Mouse (Mus musculus) embryo, embryonic 11 days (tissue): ENCODE data around the gene Csrnp1.

Source experiments
- DNase-seq: peaks from one replicate; pipeline ENCODE4 v3.0.0-alpha.2; 2015

Csrnp1 gene

DNA sequence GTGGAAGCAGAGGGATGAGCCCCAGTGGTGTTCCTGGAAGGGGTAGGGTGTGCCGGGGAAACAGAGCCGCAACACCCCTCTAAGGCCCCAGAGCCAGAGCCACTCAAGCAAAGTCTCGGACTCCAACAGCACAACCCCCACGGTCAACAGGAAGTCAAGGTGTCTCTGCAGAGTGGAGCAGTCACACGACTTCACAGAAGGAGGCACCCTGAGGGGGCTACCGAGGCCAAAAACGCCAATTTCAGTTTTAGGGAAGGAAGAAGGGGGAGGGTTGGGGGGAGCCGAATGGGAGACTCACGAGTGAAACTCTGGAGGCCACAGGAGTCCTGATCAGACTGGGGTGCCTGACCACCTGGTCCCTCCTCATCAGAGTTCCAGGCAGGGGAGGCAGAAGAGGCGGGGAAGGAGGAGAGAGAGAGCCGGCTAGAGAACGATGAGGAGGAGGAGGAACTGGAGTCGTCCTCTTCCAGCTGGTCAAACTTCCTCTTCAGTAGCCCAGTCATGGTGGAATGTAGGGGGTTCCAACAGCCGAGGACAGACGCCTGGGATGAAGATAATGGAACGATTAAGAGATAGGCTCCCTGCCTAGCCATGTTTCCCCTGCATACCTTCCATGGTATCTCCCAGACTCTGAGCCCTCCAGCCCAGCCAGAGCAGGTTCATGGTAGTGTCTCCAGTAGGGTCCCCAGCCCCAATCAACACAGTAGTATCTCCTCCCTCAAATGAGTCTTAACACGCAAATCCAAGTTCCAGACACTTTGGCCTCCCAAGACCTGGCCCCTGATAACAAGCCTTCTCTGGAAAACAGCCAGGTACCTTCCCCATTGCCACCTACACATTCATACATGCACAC, 7.5 kb downstream of the Csrnp1 start:
- no peak for DNase-seq

DNA sequence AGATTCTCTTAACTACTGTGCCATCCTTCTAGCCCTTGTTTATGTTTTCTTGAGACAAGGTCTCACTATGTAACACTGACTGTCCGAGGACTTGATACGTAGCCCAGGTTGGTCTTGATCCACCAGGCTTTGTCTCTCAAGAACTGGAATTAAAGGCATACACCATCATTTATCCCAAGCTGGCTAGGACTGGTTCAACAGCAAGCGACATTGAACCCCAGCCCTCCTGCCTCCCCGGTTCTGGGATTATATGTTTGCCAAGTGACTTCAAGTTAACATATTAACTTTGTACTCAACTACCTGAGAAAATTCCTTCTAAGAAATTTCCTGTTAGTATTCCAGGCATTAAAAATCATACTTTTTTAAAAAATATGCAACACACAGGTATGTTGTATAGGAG, 9.2 kb downstream of the Csrnp1 start:
- DNase-seq, result no peak

DNA sequence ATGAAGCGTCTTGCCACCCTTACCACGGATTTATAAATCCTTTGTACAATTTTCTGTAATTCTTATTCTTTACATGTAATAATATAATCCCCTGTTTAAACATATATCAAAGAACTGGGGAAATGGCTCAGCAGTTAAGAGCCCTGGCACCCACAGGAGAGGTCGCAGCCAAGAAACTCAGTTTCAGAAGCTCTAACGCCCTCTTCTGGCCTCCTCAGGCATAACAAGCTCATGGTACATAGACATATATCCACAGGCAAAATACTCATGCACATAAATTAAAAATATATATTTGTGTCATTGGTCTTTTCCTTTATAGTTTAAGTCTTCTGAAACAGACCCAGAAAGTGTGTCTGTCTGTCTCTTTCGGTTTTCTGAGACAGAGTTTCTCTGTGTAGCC, 9.8 kb downstream of the Csrnp1 start:
- no peak for DNase-seq

DNA sequence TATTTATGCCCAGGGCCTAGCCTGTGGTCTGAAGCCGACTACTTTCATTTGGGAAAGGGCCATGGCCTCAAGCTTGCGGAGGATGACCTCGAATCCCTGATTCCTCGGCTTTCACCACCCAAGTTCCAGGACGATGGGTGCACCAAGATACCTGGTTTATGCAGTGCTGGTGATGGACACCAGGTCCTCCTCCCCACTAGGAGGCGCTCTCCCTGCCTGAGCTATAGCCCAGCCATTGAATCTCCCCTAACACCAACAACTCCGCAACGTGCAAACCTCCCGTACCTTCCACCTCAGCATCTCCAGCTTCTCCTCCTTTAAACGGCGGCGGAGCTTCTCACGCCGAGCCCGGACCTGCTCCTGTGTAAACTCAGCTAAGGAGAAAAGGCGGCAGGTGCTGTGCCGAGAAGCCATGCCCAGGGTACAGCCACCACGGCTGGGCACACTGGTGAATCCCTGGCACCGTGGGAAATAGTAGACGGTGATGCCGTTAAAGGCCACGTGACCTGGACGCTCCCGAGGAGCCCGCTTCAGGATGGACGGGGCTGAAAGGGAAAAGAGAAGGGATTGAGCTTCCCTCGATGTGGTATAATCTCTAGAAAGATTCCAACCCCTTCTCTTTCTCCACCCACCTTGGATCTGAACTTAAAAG, 10.5 kb downstream of the Csrnp1 start:
- no peak for DNase-seq

DNA sequence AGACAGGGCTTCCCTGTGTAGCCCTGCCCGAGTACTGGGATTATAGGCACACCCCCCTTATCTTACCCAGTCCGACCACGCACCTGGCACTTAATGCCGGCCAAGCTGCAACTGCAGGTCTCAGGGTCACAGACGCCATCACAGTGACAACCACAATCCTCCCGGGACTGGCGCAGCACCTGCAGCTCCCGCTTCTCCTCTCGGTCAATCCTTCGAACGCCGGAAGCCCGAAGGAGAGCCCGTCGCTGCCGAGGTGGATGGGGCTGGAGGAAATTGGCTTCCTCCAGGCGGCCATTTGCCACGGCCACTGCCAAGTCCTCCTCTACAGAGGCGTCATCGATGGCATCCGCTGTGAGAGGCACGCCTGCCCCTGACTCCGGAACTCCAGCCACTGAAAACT, 11.2 kb downstream of the Csrnp1 start:
- DNase-seq, result no peak

DNA sequence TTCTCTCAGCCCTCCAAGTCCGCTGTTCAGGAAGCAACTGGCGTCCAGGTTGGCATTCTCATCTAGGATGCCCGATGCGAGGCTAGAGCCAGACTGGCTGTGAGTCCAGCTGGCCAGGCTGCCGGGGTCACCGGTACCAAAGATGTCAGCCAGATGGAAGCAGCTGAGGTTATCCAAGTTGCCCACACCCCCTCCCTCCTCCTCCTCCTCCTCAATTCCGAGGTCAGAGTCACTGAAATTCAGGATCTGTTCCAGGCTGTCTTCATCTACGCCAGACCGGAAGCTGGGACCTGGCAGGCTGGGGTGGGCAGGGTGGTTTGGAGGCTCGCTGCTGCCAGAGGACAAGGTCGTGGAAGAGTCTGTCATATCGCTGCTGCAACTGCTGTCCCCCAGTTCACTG, 11.9 kb downstream of the Csrnp1 start:
- DNase-seq, result no peak

DNA sequence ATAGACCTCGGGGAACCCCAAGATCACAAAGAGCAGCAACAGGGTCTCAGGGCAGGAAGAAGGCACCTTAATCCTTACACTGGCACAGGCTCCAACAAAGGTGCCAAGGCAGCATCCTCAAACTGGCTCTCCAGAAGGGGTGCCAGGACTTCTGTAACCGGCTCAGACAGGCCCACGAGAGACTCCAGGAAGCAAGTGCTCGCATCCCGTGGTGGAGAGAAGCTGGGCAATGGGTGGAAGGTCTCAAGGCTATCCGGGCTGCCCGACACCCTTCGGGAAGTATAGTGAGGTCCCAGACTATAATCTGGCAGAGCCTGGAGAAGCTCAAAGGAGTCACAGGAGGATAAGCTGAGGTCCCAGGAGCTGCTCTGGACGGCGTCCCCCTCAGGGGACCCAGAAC, 12.3 kb downstream of the Csrnp1 start:
- no peak for DNase-seq

DNA sequence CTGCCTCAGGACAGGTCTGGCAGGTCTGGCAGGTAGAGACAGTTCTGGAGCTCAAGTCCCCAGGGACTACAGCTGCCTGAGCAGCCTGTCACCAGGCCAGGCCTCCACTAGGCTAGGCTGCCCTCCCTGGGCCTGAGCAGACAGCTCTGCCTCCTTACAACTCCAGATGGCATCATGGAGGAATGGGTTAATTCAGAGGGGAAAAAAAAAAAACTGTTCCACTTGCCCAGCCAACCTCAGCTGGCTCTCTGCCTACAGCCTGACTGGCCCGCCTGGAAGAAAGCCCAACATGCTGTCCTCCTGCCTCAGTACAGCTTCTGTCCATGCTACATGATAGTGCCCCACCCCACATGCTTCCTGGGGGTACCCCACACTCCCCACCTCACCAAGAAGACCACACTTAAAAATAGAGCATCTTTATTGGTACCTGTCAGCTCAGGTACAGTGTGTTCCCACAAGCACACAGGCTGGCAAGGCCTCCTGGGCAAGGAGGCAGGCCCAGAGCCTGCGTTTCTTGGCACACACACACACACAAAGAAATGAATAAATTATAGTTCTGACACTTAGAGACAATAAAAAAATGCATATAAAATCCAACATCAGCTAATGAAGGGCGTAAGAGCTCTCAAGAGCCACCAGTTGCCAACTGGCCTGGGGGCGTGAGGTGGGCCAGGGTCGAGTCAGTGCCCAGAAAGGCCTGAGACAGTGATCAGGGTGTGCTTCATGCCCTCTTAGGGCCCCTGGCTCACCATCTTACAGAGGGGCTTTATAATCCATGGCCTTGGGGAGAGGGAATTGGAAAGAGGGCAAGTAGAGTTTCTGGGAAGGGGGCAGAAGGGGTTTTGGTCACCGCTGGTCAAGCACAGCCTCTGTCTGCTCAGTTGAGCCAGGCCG, 13.4 kb downstream of the Csrnp1 start:
- DNase-seq, result no peak

DNA sequence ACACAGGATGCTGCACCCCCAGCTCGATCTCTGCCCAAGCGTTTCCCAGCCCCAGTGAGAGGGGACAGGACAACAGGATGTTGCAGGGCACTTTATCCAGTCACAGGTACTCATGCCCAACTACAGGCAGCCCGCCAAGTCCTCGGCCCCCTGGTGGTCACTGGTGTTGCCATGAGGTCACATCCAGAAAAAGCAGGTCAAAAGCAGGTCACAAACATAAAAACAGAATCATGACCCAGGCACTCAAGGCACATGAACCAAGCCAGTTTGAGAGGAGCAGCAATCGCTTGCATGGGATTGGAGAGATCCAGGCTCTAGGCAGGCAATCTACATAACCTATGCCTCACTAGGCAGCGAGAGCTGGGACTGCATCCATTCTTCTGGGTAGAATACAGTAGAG, 14.2 kb downstream of the Csrnp1 start:
- peak; percentile 59 for DNase-seq

DNA sequence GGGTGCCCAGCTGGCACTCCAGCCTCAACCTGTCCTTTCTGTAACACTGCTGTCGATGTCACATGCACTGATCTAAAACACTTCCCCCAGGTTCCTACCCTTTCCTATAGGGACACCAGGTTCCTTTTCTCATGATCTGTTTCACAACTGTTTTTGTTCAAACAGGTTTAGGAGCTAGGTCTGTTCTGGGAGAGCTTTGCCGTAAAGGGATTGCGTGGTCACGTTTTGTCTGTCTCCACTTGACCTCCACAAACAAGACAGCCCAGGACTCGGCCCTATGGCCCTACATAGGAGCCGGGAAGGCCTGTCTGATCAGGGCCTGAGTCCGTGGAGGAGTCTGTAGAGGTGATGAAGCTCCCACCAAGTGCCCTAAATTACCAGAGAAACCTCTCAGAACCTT, 14.6 kb downstream of the Csrnp1 start:
- no peak for DNase-seq

DNA sequence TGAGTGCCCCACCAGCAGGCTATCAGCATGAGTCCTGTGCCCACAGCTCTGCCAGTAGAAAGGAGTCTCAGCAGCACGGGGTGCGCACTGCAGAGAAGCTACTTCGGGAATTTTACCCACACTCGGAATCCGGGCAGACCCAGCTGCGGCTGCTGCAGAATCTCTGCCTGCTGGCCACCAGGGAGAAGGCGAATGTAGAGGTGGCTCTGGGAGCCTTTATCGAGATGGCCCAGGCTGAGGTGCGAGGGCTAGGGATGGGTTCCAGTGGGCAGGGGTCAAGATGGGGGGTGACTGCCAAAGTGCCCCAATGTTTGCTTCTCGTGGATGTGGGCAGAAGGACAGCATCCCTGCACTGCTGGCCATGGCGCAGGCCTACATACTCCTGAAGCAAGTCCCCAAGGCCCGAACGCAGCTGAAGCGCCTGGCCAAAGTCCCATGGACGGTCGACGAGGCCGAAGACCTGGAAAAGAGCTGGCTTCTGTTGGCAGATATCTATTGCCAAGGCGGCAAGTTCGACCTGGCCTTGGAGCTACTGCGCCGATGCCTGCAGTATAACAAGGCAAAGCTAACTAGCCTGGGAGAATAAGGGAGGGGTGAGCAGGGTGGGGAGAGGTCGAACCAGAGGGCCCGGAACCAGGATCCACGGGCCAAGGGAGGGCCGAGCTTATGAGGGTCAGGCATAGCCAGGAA, 18.1 kb downstream of the Csrnp1 start:
- no peak for DNase-seq

DNA sequence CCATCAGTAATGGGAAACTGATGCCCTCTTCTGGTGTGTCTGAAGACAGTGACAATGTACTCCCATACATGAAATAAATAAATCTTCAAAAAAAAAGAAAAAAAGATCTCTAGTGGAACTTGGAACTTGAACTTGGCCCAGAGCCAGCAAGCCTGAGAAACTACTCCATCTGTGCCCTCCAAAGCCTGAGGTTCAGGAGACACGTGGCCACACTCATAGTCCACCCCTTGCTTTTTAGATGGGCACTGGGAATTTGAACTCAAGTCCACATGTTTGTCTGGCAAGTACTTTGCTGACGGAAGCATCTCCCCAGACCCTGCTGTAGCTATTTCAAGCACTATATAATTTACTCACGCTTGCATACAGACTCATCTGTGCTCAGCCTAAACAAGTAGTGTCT, 19.3 kb downstream of the Csrnp1 start:
- DNase-seq, result no peak

DNA sequence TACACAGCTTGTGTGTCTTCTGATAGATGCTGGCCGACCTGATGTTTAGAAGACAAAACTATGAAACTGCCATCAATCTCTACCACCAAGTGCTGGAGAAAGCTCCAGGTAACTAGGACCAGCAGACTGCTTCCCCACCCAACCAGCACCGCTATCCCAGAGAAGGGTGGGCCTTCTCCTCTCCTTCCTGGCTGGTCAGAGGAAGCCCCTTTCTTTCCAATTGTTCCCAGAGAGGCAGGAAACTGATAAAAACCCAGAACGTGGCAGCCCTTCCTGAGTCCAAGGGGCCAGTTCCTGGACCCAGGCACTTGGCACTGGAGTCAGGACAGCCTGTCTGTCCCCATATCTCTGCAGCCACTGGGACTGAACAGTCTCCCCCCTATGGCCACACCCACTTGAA, 20.3 kb downstream of the Csrnp1 start:
- DNase-seq, result no peak

DNA sequence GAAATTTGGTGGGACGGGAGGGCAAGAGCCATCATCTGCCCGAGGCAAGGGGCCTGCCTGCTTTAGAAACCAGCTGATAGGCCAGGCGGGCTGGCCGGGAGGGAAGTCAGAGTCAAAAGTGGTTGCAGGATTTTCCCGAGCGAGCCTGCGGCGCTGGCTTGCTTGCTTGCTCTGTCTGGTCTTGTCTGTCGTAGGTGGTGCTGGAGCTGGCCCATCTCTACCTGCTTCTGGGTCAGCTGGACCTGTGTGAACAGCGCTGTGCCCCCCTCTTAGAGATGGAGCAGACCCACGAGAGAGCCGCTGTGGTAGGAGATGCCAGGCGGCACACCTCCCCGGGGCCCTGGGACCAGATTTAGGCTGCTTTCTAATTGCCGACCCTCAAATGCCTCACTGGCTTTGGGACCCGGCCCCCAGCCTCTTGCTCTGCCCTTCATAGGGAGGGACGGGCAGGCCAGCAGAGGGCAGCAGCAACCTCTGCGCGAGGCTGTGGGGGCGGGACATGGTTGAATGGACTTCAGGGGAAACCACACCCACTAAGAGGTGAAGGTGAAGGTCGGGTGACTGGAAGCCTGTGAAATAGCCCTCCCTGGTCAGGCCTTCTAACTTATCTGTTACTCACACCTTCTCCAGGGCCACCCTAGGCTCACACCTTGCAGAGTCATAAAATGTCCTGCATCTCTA, 21.3 kb downstream of the Csrnp1 start:
- peak; percentile 88 for DNase-seq

DNA sequence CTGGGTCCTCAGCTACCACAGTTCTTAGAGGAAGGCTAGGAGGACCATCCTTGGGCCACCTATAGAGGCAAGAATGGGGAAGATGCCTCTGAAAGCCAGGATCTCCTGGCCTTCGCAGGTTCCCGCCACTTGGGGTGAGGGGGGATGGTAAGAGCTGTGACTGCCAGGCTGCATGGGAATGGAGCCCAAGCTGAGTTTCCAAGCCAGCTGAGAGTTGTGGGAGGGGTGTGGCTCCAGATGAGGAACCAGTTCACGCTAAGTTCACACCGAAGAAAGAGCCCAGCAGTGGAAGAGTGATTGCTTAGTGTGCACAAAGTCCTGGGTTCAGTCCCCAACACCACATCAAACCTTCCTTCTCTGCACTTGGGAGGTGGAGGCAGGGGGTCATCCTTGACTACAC, 22.2 kb downstream of the Csrnp1 start:
- no peak for DNase-seq

DNA sequence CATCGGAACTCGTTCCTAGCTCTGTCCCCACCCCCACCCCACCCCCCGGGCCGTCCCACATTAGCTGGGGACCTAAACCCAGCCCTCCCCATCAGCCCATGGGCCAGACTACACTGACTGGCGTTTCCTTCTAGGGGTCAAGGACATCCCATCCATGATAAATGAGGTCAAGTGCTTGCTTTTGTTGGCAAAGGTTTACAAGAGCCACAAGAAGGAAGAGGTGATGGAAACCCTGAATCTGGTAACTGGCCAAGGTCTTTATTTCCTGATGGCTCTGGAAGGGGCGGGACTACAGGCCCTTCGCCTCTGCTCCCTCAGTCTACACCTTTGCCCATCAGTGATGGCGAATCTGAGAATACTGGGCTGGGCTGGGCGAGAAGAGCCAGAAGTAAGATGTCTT, 25.6 kb downstream of the Csrnp1 start:
- DNase-seq, result no peak

DNA sequence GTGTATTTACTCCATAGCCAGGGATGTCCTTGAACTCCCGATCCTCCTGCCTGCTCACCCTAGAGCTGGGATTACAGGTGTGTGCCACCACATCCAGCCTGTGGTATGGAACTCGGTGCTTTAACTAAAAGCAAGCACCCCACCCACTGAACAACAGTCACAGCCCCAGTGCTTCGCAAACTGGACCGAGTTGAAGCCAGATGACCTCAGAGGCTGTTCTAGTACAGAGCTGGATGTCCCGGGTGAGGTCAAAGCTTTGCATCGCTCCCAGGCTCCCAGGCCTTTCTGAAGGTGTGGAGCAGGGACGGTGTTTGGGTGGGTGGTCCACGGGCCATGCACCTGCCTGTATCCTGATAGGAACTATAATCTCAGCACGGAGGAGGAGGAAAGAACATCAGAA, 33.1 kb downstream of the Csrnp1 start:
- no peak for DNase-seq

DNA sequence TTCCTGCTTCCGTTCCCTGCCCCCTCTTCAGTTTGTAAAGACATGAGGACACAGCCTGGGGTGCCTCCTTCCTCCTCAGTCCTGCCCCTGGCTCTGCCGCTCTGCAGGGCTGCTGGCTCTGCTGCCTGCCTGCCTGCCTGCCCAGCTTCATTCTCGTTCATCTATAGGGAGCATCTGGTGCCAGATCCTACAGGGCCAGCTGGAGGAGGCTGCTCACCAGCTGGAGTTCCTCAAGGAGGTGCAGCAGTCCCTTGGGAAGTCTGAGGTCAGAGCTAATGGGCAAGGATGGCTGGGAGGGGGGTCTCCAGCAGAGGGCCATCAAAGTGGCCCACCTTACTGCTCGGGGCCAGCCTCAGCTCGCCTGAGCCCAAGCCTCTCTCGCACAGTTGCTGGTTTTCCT, 34.0 kb downstream of the Csrnp1 start:
- peak; percentile 23 for DNase-seq

DNA sequence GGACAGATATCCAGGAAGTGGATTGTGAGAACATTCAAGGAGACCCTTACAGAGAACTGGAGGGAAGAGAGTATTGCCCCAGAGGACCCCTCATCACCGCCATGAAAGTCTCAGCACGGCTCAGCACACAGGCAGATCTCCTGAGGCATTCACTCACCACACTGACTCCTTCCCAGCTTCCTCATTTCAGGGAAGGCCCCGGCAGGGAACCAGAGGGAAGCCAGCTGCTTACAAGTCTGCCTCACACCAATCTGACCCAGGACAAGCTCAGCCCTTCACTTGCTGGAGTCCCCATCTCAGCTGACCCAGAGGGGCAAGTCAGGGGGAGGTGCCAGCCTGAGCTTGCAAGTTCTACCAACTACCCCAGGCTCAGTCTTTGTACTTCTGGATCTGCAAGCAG, 35.7 kb downstream of the Csrnp1 start:
- no peak for DNase-seq

DNA sequence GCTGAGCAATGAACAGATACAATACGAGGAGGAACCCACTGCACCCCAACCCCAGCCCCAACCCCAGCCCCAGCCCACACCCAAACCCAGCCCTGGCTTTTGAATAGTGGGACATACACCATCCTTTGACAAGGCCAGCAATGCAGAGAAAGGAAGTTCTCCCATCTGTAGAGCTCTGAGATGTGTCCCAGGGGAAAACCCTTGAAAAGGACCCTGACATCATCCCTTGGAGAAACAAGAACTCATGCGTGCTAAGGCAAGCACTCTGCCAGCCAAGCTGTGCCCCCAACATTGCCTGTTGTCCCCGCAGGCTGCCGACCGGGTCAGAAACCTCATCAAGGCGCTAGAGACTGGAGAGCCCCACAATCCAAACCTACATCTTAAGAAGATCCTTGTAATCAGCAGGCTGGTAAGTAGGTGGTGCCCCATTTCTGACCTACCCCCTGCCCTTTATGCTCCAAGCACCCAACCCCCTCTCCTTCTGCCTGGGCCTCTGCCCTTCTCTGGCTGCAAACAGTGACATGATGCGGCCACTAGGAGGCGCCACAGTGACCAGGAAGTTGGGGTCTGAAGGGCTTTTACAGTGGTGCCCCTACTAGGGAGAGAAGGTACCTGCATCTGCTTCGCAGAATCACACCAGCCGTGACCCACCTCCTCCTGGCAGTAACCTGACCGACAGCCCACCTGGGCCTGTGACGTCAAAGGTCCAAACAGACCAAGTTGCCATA, 39.1 kb downstream of the Csrnp1 start:
- no peak for DNase-seq

DNA sequence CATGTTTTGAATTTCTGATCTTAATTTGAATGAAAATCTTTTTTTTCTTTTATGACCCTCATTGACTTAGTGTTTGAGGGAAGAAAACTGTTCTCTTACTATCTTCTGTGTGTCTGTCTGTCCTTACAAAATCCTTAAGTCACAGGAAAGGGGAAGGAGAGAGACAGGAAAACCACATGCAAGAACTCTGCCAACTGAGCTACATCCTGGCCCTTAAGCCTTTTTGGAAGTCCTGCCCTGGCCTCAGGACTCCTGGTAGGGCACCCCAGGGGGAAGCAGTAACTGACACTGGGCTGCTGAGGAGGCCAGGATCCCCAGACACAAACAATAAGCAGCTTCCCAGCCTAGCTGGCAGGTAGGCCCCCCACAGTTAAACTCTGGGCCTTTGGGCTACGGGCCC, 41.1 kb downstream of the Csrnp1 start:
- DNase-seq, result no peak

DNA sequence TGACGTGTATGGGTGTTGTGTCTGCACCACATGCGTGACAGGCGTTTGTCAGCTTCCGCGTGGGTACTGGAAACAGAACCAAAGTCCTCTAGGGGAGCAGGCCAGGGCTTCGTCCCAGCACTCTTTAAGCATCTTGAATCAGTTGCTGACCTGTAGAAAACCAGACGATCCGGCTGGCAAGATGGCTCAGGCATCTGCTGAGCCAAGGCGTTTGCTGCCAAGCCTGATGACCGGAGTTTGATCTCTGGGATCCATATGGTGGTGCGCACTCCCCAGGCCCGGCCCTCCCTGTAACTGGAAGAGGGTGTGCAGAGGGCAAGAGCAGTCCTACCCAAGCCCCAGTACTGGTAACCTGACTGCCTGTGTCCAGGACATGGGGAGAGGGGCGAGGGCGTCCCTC, 42.6 kb downstream of the Csrnp1 start:
- no peak for DNase-seq
